Mouse (Mus musculus): ENCODE results near the gene Abcc9. TPM values are rescaled to one million over a fixed set of nuclear protein-coding genes. Genes with fewer than 3 reads are reported as not detected.

Abcc9 gene
- polyA plus RNA-seq, 1 experiment from 2014 or later, result 2.4 TPM

GRCm38 (mm10) chr6:142607080-142607479 is 95.0 kb downstream of the Abcc9 start:
- H3K4me2 ChIP-seq, result no peak overlapping the region
- H3K9ac ChIP-seq, result no peak overlapping the region
- no peaks in the 10 kb centered on the region for H3K4me1 ChIP-seq
- no peaks in the 10 kb centered on the region for H3K9me3 ChIP-seq (replicated peaks)
- no peak overlapping the region for H3K27ac ChIP-seq
- H3K36me3 ChIP-seq, result no peaks in the 10 kb centered on the region
- no peaks in the 10 kb centered on the region for H3K27me3 ChIP-seq (replicated peaks)
- no peak overlapping the region for H3K4me3 ChIP-seq
- WGBS (ENCODE audit: insufficient replicate concordance), result 68% methylated on average over 7 of the region's 7 CpGs
- no peak for ATAC-seq

GRCm38 (mm10) chr6:142602772-142603171 is 99.3 kb downstream of the Abcc9 start:
- no peak overlapping the region for H3K9ac ChIP-seq
- H3K4me1 ChIP-seq, result no peaks in the 10 kb centered on the region
- no peak overlapping the region for H3K27ac ChIP-seq
- no peaks in the 10 kb centered on the region for H3K9me3 ChIP-seq (replicated peaks)
- H3K4me3 ChIP-seq, result no peak overlapping the region
- WGBS (ENCODE audit: insufficient replicate concordance), result 55% methylated on average over 6 of the region's 6 CpGs
- no peaks in the 10 kb centered on the region for H3K27me3 ChIP-seq (replicated peaks)
- H3K4me2 ChIP-seq, result no peak overlapping the region
- ATAC-seq, result no peak
- no peaks in the 10 kb centered on the region for H3K36me3 ChIP-seq

GRCm38 (mm10) chr6:142578831-142579230 is 123.3 kb downstream of the Abcc9 start:
- ATAC-seq, result no peak

GRCm38 (mm10) chr6:142577801-142578200 is 124.3 kb downstream of the Abcc9 start:
- WGBS (ENCODE audit: insufficient replicate concordance), result 65% methylated on average over 6 of the region's 6 CpGs
- H3K4me3 ChIP-seq, result no peak overlapping the region
- no peak overlapping the region for H3K4me2 ChIP-seq
- H3K9ac ChIP-seq, result no peak overlapping the region
- no peak for ATAC-seq
- peaks cover 8% of the 10 kb centered on the region for H3K27me3 ChIP-seq (replicated peaks)
- H3K4me1 ChIP-seq, result no peaks in the 10 kb centered on the region
- H3K27ac ChIP-seq, result no peak overlapping the region
- no peaks in the 10 kb centered on the region for H3K36me3 ChIP-seq
- no peaks in the 10 kb centered on the region for H3K9me3 ChIP-seq (replicated peaks)

More at GRCm38 (mm10) chr6:142578831-142579230, 123.3 kb downstream of the Abcc9 start:
- Histone ChIP-seq H3K9ac (no peak overlapping the region), H3K4me2 (no peak overlapping the region), H3K9me3 (replicated peaks) (no peaks in the 10 kb centered on the region), H3K27ac (no peak overlapping the region), H3K4me3 (no peak overlapping the region), H3K36me3 (no peaks in the 10 kb centered on the region), H3K4me1 (no peaks in the 10 kb centered on the region), H3K27me3 (replicated peaks) (peaks cover under 1% of the 10 kb centered on the region; the same call in 1 of the 2 replicates)
- 67% methylated on average over 4 of the region's 4 CpGs for WGBS (ENCODE audit: insufficient replicate concordance)

GRCm38 (mm10) chr6:142572876-142573275 is 129.2 kb downstream of the Abcc9 start:
- WGBS (ENCODE audit: insufficient replicate concordance), result 24% methylated on average over 6 of the region's 6 CpGs
- no peak for ATAC-seq
- H3K27ac ChIP-seq, result no peak overlapping the region

GRCm38 (mm10) chr6:142571629-142572360 is 130.3 kb downstream of the Abcc9 start:
- Histone ChIP-seq H3K27me3 (replicated peaks) (peaks cover 54% of the 10 kb centered on the region), H3K4me3 (peak overlapping the region; percentile 43), H3K27ac (no peak overlapping the region), H3K36me3 (no peaks in the 10 kb centered on the region), H3K4me2 (peak overlapping the region; percentile 65), H3K9ac (no peak overlapping the region; the same call in 1 of the 2 replicates), H3K9me3 (replicated peaks) (no peaks in the 10 kb centered on the region), H3K4me1 (peaks cover 11% of the 10 kb centered on the region; the same call in 1 of the 2 replicates)
- WGBS (ENCODE audit: insufficient replicate concordance), result 5% methylated on average over 21 of the region's 21 CpGs
- ATAC-seq, result no peak

More at GRCm38 (mm10) chr6:142572876-142573275, 129.2 kb downstream of the Abcc9 start:
- H3K36me3 ChIP-seq, result no peaks in the 10 kb centered on the region
- H3K4me3 ChIP-seq, result no peak overlapping the region
- no peaks in the 10 kb centered on the region for H3K9me3 ChIP-seq (replicated peaks)
- no peak overlapping the region for H3K4me2 ChIP-seq
- no peak overlapping the region for H3K9ac ChIP-seq
- H3K4me1 ChIP-seq, result peaks cover 11% of the 10 kb centered on the region; the same call in 1 of the 2 replicates
- peaks cover 54% of the 10 kb centered on the region for H3K27me3 ChIP-seq (replicated peaks)

- H3K9me3 ChIP-seq (replicated peaks), result no peaks in the 10 kb centered on the region
- no peak within 1 kb of the TSS for H3K27ac ChIP-seq
- peak within 1 kb of the TSS; percentile 43 for H3K4me3 ChIP-seq
- no peaks in the 10 kb centered on the region for H3K36me3 ChIP-seq
- H3K9ac ChIP-seq, result no peak within 1 kb of the TSS; the same call in 1 of the 2 replicates
- peaks cover 54% of the 10 kb centered on the region for H3K27me3 ChIP-seq (replicated peaks)
- H3K4me1 ChIP-seq, result peaks cover 11% of the 10 kb centered on the region; the same call in 1 of the 2 replicates
- peak; percentile 60 for ATAC-seq
- H3K4me2 ChIP-seq, result peak within 1 kb of the TSS; percentile 65
- 1% methylated on average over 34 of the region's 34 CpGs for WGBS (ENCODE audit: insufficient replicate concordance)
These were observed 131.0 kb downstream of the Abcc9 start, which contains the start of gene Kcnj8 for GRCm38 (mm10) chr6:142571055-142571618. Kcnj8 (minus strand) TSS chr6:142571614.

GRCm38 (mm10) chr6:142570046-142570770 is 131.9 kb downstream of the Abcc9 start:
- Histone ChIP-seq H3K27me3 (replicated peaks) (peaks cover 54% of the 10 kb centered on the region), H3K9me3 (replicated peaks) (no peaks in the 10 kb centered on the region)

GRCm38 (mm10) chr6:142568713-142569357 is 133.3 kb downstream of the Abcc9 start:
- Histone ChIP-seq H3K27ac (no peak overlapping the region), H3K9ac (no peak overlapping the region), H3K27me3 (replicated peaks) (peaks cover 54% of the 10 kb centered on the region), H3K4me2 (no peak overlapping the region), H3K4me1 (peaks cover 11% of the 10 kb centered on the region; the same call in 1 of the 2 replicates), H3K36me3 (no peaks in the 10 kb centered on the region), H3K9me3 (replicated peaks) (no peaks in the 10 kb centered on the region), H3K4me3 (no peak overlapping the region)
- WGBS (ENCODE audit: insufficient replicate concordance), result 34% methylated on average over 7 of the region's 7 CpGs
- no peak for ATAC-seq

More at GRCm38 (mm10) chr6:142570046-142570770, 131.9 kb downstream of the Abcc9 start:
- H3K4me1 ChIP-seq, result peaks cover 11% of the 10 kb centered on the region; the same call in 1 of the 2 replicates
- 9% methylated on average over 30 of the region's 30 CpGs for WGBS (ENCODE audit: insufficient replicate concordance)
- H3K4me2 ChIP-seq, result peak overlapping the region; percentile 35
- peak overlapping the region; percentile 9 for H3K4me3 ChIP-seq
- H3K27ac ChIP-seq, result no peak overlapping the region
- no peak for ATAC-seq
- no peaks in the 10 kb centered on the region for H3K36me3 ChIP-seq
- H3K9ac ChIP-seq, result no peak overlapping the region

GRCm38 (mm10) chr6:142567452-142567851 is 134.7 kb downstream of the Abcc9 start:
- 23% methylated on average over 5 of the region's 5 CpGs for WGBS (ENCODE audit: insufficient replicate concordance)
- no peaks in the 10 kb centered on the region for H3K36me3 ChIP-seq
- peaks cover 42% of the 10 kb centered on the region for H3K27me3 ChIP-seq (replicated peaks)
- H3K9ac ChIP-seq, result no peak overlapping the region
- H3K27ac ChIP-seq, result no peak overlapping the region
- ATAC-seq, result peak; percentile 28; the same call in 1 of the 2 replicates
- H3K4me2 ChIP-seq, result no peak overlapping the region
- peaks cover 11% of the 10 kb centered on the region; the same call in 1 of the 2 replicates for H3K4me1 ChIP-seq
- H3K4me3 ChIP-seq, result no peak overlapping the region
- no peaks in the 10 kb centered on the region for H3K9me3 ChIP-seq (replicated peaks)

- no peak overlapping the region for H3K27ac ChIP-seq
- 71% methylated on average over 3 of the region's 3 CpGs for WGBS (ENCODE audit: insufficient replicate concordance)
- no peak for ATAC-seq
- H3K4me3 ChIP-seq, result no peak overlapping the region
- H3K4me2 ChIP-seq, result no peak overlapping the region
- H3K27me3 ChIP-seq (replicated peaks), result peaks cover 15% of the 10 kb centered on the region
- H3K9ac ChIP-seq, result no peak overlapping the region
- H3K36me3 ChIP-seq, result no peaks in the 10 kb centered on the region
- no peaks in the 10 kb centered on the region for H3K4me1 ChIP-seq
- no peaks in the 10 kb centered on the region for H3K9me3 ChIP-seq (replicated peaks)
These were observed 137.4 kb downstream of the Abcc9 start for GRCm38 (mm10) chr6:142564746-142565145.

All from liver, embryonic 12.5 days (tissue).